Mouse (Mus musculus) lung, postnatal 0 days (tissue): ENCODE data around the gene Scap. TPM values are rescaled to one million over a fixed set of nuclear protein-coding genes. Genes with fewer than 3 reads are reported as not detected.

Experiments used
- ATAC-seq: fragments of 200-750 bp; cut with Nextera tagmentation; 2 replicates; pipeline ENCODE4 v1.8.0; 2017; ENCODE audit warnings: moderate library complexity
- DNase-seq: peaks from one replicate; pipeline ENCODE4 v3.0.0-alpha.2; 2016; ENCODE audit warnings: low spot score
- H3K27ac ChIP-seq: fragments of 300-500 bp; sonication (generic); 2 replicates; pipeline ENCODE4 v1.5.1; 2014; ENCODE audit warnings: antibody characterized with exemption, mild to moderate bottlenecking, low read length, mixed read lengths
- H3K27me3 ChIP-seq: fragments of 300-500 bp; sonication (generic); replicated peaks from 2 replicates; pipeline ENCODE4 v1.6.1; 2014; ENCODE audit warnings: low read length, mixed read lengths; ENCODE audit not compliant: insufficient read depth
- H3K36me3 ChIP-seq: fragments of 300-500 bp; sonication (generic); 2 replicates; pipeline ENCODE4 v1.6.1; 2014; ENCODE audit warnings: low read length, mixed read lengths; ENCODE audit not compliant: insufficient read depth
- H3K4me1 ChIP-seq: fragments of 300-500 bp; sonication (generic); 2 replicates; pipeline ENCODE4 v1.6.1; 2014; ENCODE audit warnings: antibody characterized with exemption, low read depth, low read length, mixed read lengths; ENCODE audit not compliant: insufficient read depth
- H3K4me2 ChIP-seq: fragments of 300-500 bp; sonication (generic); replicated peaks from 2 replicates; pipeline ENCODE4 v1.6.1; 2014; ENCODE audit warnings: low read depth, mild to moderate bottlenecking, low read length, moderate library complexity, mixed read lengths
- H3K4me3 ChIP-seq: fragments of 300-500 bp; sonication (generic); 2 replicates; pipeline ENCODE4 v1.5.1; 2014; ENCODE audit warnings: low read depth, low read length
- H3K9ac ChIP-seq: fragments of 300-500 bp; sonication (generic); replicated peaks from 2 replicates; pipeline ENCODE4 v1.6.1; 2014; ENCODE audit warnings: low read depth, mild to moderate bottlenecking
- H3K9me3 ChIP-seq: fragments of 300-500 bp; sonication (generic); 2 replicates; pipeline ENCODE4 v1.6.1; 2016; ENCODE audit warnings: low read length, mixed read lengths
- CTCF ChIP-seq: IDR thresholded peaks from 2 replicates; pipeline ENCODE4 v1.5.1; 2016; ENCODE audit warnings: antibody characterized with exemption, mild to moderate bottlenecking
- EP300 ChIP-seq: IDR thresholded peaks from 2 replicates; pipeline ENCODE4 v1.6.1; 2016; ENCODE audit warnings: antibody characterized with exemption, mild to moderate bottlenecking, control low read depth
- WGBS: fragments of 180-500 bp; shearing (Covaris S2); extraction: QIAGEN DNeasy Blood & Tissue Kit; methylation state at CpG from one replicate; pipeline ENCODE4 v1.1.7; 2014; 5-methylcytosine and 5-hydroxymethylcytosine counted together
- polyA plus RNA-seq: library from polyadenylated mRNA; unstranded; fragments of >200 nt; fragmentation: Nextera tagmentation; extraction: Ambion mirVana; gene quantifications from 2 replicates; pipeline ENCODE4 v1.2.1, GENCODE M21; 2015

Scap gene
- polyA plus RNA-seq, 1 experiment from 2014 or later, result 18.1 TPM

- no peak overlapping the region for H3K4me3 ChIP-seq
- DNase-seq (peak; percentile 40), ATAC-seq (peak; percentile 54; the same call in 1 of the 2 replicates)
- peaks cover 6% of the 10 kb centered on the region; the same call in 1 of the 2 replicates for H3K4me1 ChIP-seq
- 27% methylated on average over 6 of the region's 6 CpGs for WGBS
- H3K27me3 ChIP-seq, result no peaks in the 10 kb centered on the region
- no peak overlapping the region for H3K27ac ChIP-seq
- H3K4me2 ChIP-seq, result no peak overlapping the region
- no peaks in the 10 kb centered on the region for H3K9me3 ChIP-seq
- TF ChIP-seq CTCF (no peak), EP300 (no peak)
- H3K36me3 ChIP-seq, result no peaks in the 10 kb centered on the region
- no peak overlapping the region for H3K9ac ChIP-seq
Observed at GRCm38 (mm10) chr9:110343805-110344204, 10.7 kb downstream of the Scap start.

GRCm38 (mm10) chr9:110345057-110345739, 12.1 kb downstream of the Scap start:
- no peak for TF ChIP-seq CTCF
- peak; percentile 38; the same call in 1 of the 2 replicates for TF ChIP-seq EP300
- H3K27me3 ChIP-seq, result no peaks in the 10 kb centered on the region
- H3K4me1 ChIP-seq, result peaks cover 6% of the 10 kb centered on the region; the same call in 1 of the 2 replicates
- no peak overlapping the region for H3K4me2 ChIP-seq
- DNase-seq (peak; percentile 59), ATAC-seq (peak; percentile 83)
- no peaks in the 10 kb centered on the region for H3K36me3 ChIP-seq
- WGBS, result 40% methylated on average over 7 of the region's 7 CpGs
- H3K27ac ChIP-seq, result 0 out of 2 replicates have a peak overlapping the region, but pooled peaks have one; percentile 32
- H3K4me3 ChIP-seq, result no peak overlapping the region
- H3K9ac ChIP-seq, result no peak overlapping the region
- H3K9me3 ChIP-seq, result no peaks in the 10 kb centered on the region

- no peak overlapping the region for H3K4me3 ChIP-seq
- 55% methylated on average over 4 of the region's 4 CpGs for WGBS
- ATAC-seq, result peak; percentile 56
- no peaks in the 10 kb centered on the region for H3K36me3 ChIP-seq
- TF ChIP-seq EP300 (no peak), CTCF (no peak)
- H3K27me3 ChIP-seq, result no peaks in the 10 kb centered on the region
- H3K9ac ChIP-seq, result no peak overlapping the region
- peak; percentile 31 for DNase-seq
- H3K4me1 ChIP-seq, result peaks cover 3% of the 10 kb centered on the region; the same call in 1 of the 2 replicates
- no peak overlapping the region for H3K4me2 ChIP-seq
- H3K27ac ChIP-seq, result no peak overlapping the region
- H3K9me3 ChIP-seq, result no peaks in the 10 kb centered on the region
Observed at GRCm38 (mm10) chr9:110348899-110349298, 15.8 kb downstream of the Scap start.

GRCm38 (mm10) chr9:110350188-110350587, 17.1 kb downstream of the Scap start:
- no peaks in the 10 kb centered on the region for H3K36me3 ChIP-seq
- H3K4me2 ChIP-seq, result no peak overlapping the region
- no peak for TF ChIP-seq CTCF
- TF ChIP-seq EP300, result no peak
- H3K9ac ChIP-seq, result no peak overlapping the region
- H3K4me1 ChIP-seq, result no peaks in the 10 kb centered on the region
- DNase-seq, result no peak
- H3K9me3 ChIP-seq, result no peaks in the 10 kb centered on the region
- ATAC-seq, result no peak
- H3K4me3 ChIP-seq, result no peak overlapping the region
- no peaks in the 10 kb centered on the region for H3K27me3 ChIP-seq
- H3K27ac ChIP-seq, result no peak overlapping the region
- WGBS, result 81% methylated on average over 5 of the region's 5 CpGs

GRCm38 (mm10) chr9:110350612-110351011, 17.5 kb downstream of the Scap start:
- Histone ChIP-seq H3K27me3 (no peaks in the 10 kb centered on the region), H3K36me3 (no peaks in the 10 kb centered on the region), H3K9ac (no peak overlapping the region), H3K4me3 (no peak overlapping the region), H3K4me2 (no peak overlapping the region), H3K4me1 (no peaks in the 10 kb centered on the region), H3K27ac (no peak overlapping the region), H3K9me3 (no peaks in the 10 kb centered on the region)
- no peak for ATAC-seq
- no peak for DNase-seq
- WGBS, result 93% methylated on average over 5 of the region's 5 CpGs
- TF ChIP-seq CTCF (no peak), EP300 (no peak)

GRCm38 (mm10) chr9:110351350-110351749, 18.3 kb downstream of the Scap start:
- ATAC-seq (no peak), DNase-seq (no peak)
- H3K9me3 ChIP-seq, result no peaks in the 10 kb centered on the region
- no peaks in the 10 kb centered on the region for H3K27me3 ChIP-seq
- no peak overlapping the region for H3K4me2 ChIP-seq
- 73% methylated on average over 2 of the region's 2 CpGs for WGBS
- H3K27ac ChIP-seq, result no peak overlapping the region
- no peaks in the 10 kb centered on the region for H3K36me3 ChIP-seq
- no peak overlapping the region for H3K4me3 ChIP-seq
- H3K4me1 ChIP-seq, result no peaks in the 10 kb centered on the region
- TF ChIP-seq EP300 (no peak), CTCF (no peak)
- H3K9ac ChIP-seq, result no peak overlapping the region
